Mouse (Mus musculus): Measurements from ENCODE around the gene Jup.

GRCm38 (mm10) chr11:100362979-100363562 lies 34.5 kb downstream of the Jup start:
- TF ChIP-seq CTCF (IDR thresholded peaks at IDR 0.05) = peak; percentile 91
- no peak for TF ChIP-seq EP300 (IDR thresholded peaks at IDR 0.05)
